Mouse (Mus musculus): ENCODE data around the gene Cntn2.
"Not testable (repeated sequence)": the region's sequence is repeated elsewhere in the genome, so short reads cannot be mapped to it uniquely, and the experiment has no call there.

Cntn2 gene

DNA sequence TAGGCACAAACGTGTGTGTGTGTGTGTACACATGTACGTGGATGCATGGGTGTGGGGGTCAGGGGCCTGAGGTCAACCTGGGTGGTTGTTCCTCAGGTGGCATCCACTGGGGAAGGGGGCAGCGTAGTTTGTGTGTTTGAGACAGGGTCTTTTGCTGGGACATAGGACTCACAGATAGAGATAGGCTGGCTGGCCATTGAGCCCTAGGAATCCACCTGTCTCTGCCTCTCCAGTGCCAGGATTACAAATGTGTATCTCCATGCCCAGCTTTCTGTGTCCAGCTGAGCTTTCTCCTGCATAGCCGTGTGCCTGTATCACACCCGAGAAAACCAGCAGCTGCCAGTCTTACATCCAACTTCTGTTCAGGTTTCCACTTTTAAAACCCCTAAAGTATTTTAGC is 33.3 kb downstream of the Cntn2 start:
- no peak for DNase-seq

DNA sequence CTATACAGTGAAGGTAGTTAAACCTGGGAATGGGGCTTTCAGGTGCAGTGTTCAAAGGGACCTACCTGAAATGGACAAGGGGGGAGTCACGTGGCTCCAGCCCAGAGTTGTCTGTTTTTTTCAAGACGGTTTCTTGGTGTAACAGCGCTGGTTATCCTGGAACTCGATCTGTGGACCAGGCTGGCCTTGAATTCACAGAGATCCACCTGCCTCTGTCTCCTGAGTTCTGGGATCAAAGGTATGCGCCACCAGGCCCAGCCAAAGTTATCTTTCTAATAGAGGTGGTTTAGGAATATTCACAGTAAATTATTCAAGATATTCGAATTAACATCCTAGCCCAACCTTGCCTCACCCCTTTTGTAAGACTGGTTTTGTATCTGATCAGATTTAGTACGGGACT is 36.4 kb downstream of the Cntn2 start:
- no peak for DNase-seq

DNA sequence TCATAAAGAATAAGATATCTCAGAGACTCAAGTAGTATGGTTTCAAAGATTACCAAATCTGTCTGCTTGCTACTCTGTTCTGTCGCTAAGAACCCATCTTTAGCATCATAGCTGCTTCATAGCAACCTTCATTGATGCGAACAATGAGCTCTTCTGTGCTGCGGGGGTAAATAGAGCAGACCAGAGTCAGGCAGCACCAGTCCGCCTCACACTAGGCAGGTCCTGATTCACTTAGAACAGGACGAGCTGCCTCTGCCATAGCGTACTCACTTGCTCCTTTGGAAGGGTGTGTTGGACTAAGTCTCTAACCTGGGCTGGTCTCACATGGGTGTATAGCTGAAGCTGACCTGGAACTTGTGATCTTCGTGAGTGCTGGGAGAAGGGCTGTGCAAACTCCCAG is 37.0 kb downstream of the Cntn2 start, which contains the start of gene Tmem81:
TSS of gene Tmem81 (plus strand) at position 173 of the 400 bp plus-strand sequence.
- DNase-seq, result no peak

DNA sequence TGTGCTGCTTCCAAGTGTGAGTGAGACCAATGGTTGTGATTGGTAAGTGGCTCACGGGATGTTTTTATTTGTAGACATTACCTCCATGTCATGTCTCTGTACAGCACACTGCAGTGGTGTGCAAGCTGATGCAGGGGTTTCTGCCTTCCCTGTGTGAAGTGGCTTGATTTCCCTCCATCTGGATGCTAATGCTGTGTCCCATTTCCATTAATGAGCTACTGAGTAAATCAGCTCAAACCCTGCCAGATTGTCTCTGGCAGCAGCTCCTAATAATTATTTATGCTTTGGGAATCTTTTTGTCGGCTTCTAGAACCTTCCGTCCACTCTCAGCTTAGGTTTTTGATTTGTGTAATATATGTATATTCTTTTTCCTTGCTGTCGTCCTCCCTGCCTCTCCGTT is 37.9 kb downstream of the Cntn2 start:
- DNase-seq, result no peak

DNA sequence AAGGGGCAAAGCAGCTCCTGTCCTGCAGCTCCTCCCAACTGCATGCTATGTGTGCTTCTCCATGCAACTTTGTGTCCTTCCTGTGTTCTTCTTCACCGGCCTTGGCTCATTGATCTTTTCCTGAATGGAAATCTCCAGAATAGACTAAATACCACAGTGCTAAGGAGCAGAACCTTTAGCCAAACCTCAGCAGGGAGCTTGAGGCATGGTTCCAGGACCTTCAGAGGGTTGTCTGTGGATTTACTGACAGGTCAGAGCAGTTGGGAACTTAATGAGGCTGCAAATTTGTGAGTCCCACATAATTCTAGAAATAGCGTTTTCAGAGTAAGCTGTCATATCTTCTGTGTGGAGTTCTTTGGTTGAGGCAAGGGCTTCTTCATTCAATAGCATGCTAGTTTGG is 42.5 kb downstream of the Cntn2 start:
- DNase-seq, result no peak

DNA sequence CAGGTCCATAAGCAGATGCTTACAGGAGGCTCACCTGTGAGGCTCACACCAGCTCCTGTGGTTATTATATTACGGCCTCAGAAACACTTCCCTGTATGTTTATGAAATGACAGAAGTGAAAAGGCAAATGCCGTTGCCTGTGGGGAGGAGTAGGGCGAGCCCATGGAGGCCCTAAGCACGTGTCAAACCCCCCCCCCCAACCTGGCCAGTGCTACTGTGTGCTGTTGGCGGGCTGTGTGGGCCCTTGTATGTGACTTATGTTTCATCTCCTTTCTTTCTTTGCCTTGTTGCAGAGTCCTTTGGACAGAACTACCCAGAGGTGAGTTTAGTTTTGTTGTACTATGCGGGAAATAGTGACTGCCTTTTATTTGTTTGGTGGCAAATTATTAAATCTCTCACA is 59.3 kb downstream of the Cntn2 start:
- DNase-seq, result no peak

DNA sequence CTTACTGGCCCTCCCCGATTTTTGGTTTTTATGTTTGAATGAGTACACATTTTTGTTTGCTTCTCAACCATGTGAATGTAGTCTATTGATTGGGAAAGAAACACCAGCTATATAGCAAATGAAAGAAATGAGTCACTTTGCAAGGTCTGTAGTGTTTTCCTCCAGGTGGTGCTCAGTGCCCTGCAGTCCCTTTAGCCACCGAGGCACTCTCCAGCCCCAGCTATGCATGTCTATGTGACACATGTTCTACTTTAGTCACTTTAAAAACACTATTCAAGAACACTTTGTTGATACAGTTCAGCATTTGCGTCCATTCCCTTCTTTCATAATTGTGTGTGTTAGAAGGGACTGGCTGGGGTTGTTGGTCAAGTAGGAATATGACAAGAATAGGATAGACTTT is 59.8 kb downstream of the Cntn2 start:
- no peak for DNase-seq

DNA sequence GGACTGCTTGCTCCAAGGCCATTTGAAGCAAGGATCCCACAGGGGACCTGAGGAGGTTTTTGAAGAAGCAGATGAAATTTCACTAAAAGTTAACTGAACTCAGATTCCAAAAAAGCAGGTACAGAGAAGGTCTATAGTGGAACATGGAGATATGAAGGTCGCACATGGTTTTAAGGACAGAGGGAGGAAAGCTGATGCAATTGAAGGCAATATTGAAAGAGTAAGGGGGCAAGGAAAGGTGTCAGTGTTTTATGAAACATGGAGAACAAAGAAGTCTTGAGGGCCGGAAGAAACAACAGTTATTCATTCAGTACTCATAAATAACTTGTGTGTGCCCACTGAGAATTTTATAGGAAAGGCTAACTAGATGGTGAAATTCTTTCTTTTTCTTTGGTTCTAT is 61.4 kb downstream of the Cntn2 start:
- DNase-seq, result no peak

DNA sequence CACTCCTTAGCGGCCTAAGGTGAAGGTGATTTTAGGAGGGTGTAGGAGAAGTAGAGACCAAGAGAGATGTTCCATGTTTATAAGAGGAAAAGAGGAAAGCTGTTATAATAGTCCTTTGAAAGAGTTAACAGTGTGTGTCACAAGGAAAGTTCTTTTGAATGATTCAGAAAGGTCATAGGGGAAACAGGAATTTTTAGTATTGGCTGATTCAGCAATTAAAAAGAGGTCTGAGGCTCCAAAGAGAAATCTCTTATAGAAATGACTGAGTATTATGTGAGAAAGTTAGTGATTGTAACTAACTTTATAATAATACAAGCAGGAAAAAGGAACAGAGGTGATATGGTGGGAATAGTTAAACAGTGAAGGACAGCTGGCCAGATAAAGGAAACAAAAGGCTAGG is 63.6 kb downstream of the Cntn2 start:
- DNase-seq, result no peak

DNA sequence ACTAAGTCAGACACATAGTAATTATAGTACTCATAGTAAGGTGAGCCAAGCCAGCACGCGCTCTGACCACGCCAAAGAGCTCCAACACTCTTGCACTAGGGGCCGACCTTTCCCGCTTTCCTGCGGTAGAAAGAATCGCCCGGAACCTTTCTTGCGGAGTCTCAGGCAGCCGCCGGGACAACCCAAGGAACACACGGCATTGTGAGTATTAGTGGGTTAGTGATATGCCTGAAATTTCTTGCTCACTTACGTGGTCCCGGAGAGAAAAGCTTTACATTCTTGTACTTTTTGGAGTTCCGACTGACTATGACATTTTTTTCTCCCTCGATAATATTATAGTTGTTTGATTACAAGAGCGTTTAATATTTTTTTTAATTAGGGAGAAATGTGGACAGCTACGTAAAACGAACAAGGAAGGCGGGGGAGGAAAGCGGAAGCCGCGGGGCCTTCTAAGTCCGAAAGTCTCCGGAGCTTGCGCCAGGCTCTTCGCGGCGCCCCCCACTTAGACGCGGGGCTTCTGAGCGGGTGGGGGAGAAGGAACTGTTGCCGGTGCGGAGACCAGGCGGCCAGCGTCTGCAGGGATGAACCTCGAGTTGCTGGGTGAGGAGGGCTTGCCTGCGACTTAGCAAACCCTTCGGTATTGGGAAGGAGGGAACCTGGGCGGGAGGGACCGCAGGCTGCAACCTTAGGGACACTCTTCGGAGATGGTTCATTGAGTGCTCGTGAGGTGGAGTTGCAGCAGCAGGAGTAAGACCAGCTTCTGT is 65.9 kb downstream of the Cntn2 start, which contains the start of gene Rbbp5:
TSS of gene Rbbp5 (plus strand) at position 438 of the 764 bp plus-strand sequence.
- DNase-seq, result peak; percentile 89

DNA sequence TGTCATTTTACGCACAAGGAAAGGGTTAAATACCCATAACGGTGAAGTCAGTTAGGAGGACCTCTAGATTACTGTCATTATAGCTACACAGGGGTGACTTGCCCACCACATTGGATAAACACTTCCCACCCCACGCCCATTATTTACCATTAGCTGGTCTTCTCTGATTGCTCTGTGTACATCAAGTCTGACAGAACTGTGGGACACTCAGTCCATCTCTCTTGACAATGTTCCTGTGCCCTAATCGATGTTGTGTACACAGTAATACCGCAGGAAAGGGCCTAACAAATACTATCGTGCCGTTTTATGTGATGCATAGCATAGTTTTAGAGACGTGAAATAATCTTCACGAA is 66.5 kb downstream of the Cntn2 start:
- DNase-seq, result no peak

DNA sequence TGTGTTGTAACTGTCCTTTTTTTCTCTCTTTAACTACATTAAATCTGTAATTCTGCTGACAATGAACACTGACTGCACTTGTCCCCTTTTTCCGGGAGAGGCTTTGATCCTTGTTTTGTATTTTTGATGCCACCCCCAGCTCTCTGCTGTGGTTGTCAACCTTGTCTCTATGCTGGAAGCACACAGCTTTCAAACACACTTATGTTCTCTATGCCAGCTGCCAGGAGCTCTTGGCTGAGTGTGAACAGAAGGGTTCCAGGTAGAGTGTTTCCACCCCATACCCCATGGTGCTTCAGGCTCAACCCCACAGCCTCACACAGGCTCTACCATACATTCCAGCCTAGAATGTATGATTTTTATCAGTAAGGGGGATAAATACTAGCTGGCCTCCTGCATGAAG is 68.6 kb downstream of the Cntn2 start:
- no peak for DNase-seq

DNA sequence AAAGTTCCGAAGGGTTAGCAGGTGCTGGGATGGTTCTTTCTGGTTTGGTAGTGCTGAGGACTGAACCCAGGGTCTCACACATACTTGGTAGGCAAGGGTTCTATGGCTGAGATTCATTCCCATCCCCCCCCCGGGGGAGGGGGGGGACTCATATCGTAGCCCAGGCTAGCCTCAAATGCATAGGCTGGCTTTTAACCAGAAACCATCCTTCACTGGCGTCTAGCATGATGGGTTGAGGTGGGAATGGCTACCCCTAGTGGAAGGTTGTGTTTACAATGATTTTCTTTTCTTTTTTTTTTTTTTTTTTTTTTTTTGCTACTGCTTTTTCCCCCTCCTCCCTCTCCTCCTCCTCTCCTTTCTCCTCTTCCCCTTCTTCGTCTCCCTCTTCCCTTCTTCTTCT is 70.5 kb downstream of the Cntn2 start:
- DNase-seq, result no peak

DNA sequence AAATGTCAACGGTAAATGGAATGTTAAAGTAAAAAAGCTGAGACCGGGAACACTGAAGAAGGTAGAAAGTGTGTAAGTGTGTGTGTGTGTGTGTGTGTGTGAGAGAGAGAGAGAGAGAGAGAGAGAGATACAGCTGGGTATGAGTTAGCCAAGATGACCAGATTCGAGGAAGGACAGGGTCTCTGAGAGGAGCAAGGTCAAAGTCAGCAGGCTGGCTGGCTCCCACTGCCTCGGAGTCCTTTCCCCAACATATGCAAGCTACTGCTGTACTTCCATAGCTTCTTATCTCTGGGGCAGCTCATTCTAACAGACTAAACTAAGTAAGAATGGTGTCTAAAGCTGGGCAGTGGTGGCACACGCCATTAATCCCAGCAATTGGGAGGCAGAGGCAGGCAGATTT is 71.6 kb downstream of the Cntn2 start:
- no peak for DNase-seq

DNA sequence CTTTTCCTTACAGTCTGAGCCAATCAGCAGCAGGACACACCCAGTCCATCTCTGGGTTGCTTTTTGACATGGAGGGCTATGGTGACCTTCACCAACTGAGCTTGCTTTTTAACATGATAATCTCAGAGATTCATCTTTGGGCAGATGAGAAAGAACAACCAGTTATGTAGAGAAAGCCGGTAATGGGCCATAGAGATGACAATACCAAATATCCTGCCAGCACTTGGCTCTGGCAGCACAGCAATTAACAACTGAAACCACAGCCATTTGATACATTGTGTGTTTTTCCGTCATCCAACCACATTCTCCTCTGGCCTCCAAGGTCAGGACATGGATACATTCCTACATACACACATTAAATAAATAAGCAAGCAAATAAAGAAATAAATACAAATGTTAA is 72.0 kb downstream of the Cntn2 start:
- DNase-seq, result no peak

DNA sequence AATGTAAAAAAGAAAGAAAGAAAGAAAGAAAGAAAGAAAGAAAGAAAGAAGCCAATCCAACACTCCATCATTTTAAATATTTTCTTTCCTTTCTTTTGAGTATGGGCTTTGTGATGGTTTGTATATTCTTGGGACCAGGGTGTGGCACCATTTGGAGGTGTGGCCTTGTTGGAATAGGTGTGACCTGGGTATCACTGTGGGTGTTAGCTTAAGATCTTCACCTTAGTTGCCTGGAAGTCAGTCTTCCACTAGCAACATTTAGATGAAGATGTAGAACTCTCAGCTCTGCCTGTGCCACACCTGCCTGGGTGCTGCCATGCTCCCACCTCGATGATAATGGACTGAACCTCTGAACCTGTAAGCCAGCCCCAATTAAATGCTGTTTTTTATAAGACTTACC is 73.0 kb downstream of the Cntn2 start:
- not testable (repeated sequence) for DNase-seq

DNA sequence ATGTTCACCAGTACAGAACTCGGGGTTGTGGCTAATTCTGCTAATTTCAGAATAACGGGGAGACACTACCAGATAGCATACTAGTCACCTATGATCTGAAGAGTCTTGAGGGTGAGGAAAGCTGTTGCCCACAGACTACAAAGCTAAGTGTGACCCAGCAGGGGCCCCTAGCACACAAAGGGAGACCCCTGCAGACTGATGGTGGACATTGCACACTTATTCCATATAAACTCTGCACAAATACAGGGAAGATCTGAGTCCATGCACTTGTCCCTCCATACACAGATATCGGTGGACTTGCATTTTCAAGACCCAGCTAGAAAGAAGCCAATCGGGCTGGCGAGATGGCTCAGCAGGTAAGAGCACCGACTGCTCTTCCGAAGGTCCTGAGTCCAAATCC is 73.5 kb downstream of the Cntn2 start:
- DNase-seq, result no peak

DNA sequence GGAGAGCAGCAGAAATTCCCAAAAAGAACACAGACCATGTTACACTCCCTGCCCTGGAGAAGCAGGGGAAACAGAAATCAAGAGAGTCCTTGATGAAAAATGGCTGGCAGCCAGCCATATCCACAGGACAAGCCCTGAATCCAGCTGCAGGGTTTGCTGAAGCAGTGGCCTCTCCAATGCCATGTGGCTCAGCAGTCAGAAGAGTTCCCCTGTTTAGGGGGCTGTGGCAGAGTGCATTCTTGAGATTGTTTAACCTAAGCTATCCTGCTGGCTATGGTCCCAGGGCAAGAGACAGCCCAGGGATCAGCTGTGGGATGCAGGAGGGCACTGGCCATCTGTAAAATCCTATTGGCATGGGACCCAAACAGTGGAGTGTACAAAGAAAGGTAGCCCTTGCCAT is 74.1 kb downstream of the Cntn2 start:
- no peak for DNase-seq

DNA sequence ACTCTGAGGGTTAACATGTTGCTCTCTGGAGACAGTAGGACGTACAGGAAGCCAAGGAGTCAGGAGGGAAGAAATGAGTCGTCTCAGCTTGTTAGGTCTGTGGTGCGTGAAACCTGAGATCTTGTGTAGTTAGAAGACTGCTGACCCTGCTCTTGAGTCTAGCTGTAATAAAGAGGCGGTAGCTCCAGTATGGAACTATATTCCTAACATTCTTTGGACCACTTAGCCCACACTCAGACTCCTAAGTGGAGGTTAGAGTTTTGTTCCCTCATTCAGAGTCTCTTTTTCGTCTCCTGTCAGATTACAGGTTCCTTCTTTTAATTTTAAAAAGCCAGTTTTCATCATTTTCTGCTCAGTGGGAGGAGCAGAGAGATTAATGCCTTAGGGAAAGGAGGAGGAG is 78.4 kb downstream of the Cntn2 start:
- no peak for DNase-seq

Data from thymus, postnatal 25 days (tissue).